Mouse (Mus musculus) heart, adult 8-10 months (tissue): ENCODE results near the gene Hoxa5. TPM values are rescaled to one million over a fixed set of nuclear protein-coding genes. Genes with fewer than 3 reads are reported as not detected.

Experiments
- DNase-seq: peaks from one replicate; pipeline ENCODE4 v3.0.0; 2022; ENCODE audit warnings: low spot score
- total RNA-seq, 4 experiments: library from RNA; stranded (reverse); gene quantifications; 2 replicates each; pipeline ENCODE4 v1.2.4; 2022

Gene Hoxa5
- total RNA-seq, 4 experiments from 2014 or later, result 0.41 to 0.69 (median 0.57) TPM

- DNase-seq, result peak; percentile 51
Observed at GRCm38 (mm10) chr6:52240389-52241000, 36.1 kb upstream of the Hoxa5 start, which contains the start of gene Hoxa10. Gene Hoxa10, minus strand, starts transcription at chr6:52240854.

- no peak for DNase-seq
Observed at GRCm38 (mm10) chr6:52239625-52240388, 35.4 kb upstream of the Hoxa5 start.

- no peak for DNase-seq
Observed at GRCm38 (mm10) chr6:52238976-52239375, 34.6 kb upstream of the Hoxa5 start.

- DNase-seq, result no peak
Observed at GRCm38 (mm10) chr6:52238155-52238545, 33.8 kb upstream of the Hoxa5 start.

- no peak for DNase-seq
Observed at GRCm38 (mm10) chr6:52237346-52238154, 33.2 kb upstream of the Hoxa5 start.

GRCm38 (mm10) chr6:52236806-52237205 is 32.4 kb upstream of the Hoxa5 start:
- no peak for DNase-seq

GRCm38 (mm10) chr6:52235866-52236265 is 31.5 kb upstream of the Hoxa5 start:
- no peak for DNase-seq

GRCm38 (mm10) chr6:52235267-52235666 is 30.9 kb upstream of the Hoxa5 start:
- DNase-seq, result no peak

- DNase-seq, result no peak
Observed at GRCm38 (mm10) chr6:52234428-52235140, 30.2 kb upstream of the Hoxa5 start.

GRCm38 (mm10) chr6:52233546-52234427 is 29.4 kb upstream of the Hoxa5 start:
- no peak for DNase-seq

- no peak for DNase-seq
Observed at GRCm38 (mm10) chr6:52232984-52233545, 28.7 kb upstream of the Hoxa5 start.

GRCm38 (mm10) chr6:52232568-52232965 is 28.2 kb upstream of the Hoxa5 start:
- no peak for DNase-seq

- no peak for DNase-seq
Observed at GRCm38 (mm10) chr6:52231885-52232567, 27.6 kb upstream of the Hoxa5 start.

GRCm38 (mm10) chr6:52230516-52231165 is 26.3 kb upstream of the Hoxa5 start, which contains the start of gene Hoxa9:
Gene Hoxa9, minus strand, starts transcription at chr6:52231089.
- DNase-seq, result no peak

GRCm38 (mm10) chr6:52229558-52230416 is 25.4 kb upstream of the Hoxa5 start:
- DNase-seq, result no peak

- DNase-seq, result no peak
Observed at GRCm38 (mm10) chr6:52228475-52229465, 24.4 kb upstream of the Hoxa5 start.
